ENCODE assay signal across 8 mouse cellular contexts in the genomic region with DNA sequence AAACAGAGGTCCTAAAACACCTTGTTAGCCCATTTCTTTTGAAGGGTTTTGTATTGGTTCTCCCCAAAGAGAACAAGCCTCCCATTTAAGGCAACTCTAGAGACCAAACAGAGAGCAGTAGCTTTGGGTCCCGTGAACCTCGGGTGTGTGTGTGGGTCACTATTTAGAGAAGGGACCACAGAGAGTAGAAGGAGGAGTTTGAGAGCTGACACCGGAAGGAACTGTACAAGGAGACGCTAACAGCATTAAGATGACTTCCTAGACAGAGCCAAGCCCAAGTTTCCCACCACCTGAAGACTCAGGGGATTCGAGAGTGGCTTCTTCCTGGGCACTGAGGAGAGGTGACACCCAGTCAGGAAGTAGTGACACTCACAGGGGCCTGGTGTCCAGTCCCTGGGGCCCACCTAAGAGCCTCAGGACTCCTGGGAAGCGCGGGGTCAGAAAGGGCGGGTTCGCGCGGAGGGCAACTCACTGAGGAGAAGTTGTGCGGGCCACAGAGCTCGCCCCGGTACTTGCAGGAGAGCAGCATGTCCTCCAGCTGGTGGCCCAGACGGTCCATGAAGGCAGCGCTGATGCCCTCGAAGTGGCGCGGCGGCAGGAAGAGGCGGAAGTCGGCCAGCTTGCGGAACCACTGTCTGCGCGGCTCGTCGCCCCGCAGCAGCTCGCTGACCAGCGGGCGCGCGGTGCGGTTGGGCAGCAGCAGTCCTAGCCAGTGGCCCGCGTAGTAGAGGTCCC.
A peak's percentile ranks its signal among the peaks of the same experiment; 100 is the strongest.
DNase-seq lines count a peak whose midpoint lies in the region; ATAC-seq and TF ChIP-seq lines count a peak whose summit lies in the region.

No protein-coding gene starts in this region.

- H3K36me3 ChIP-seq in embryonic facial prominence, embryonic 15.5 days = no peaks in the 10 kb centered on the region
- H3K36me3 ChIP-seq in intestine, postnatal 0 days (ENCODE audit: control insufficient read depth, insufficient read depth) = no peaks in the 10 kb centered on the region
- H3K36me3 ChIP-seq in neural tube, embryonic 13.5 days = no peaks in the 10 kb centered on the region

- peak; percentile 2 for DNase-seq in kidney, adult 18-20 months
- DNase-seq in kidney, adult 8-10 months = no peak
- peak; percentile 34 for DNase-seq in R1 (ENCODE audit: low read depth, low spot score)
- no peak for DNase-seq in gastrocnemius, postnatal 36 days
- DNase-seq in spleen, postnatal 14 days (ENCODE audit: low spot score in 2 of 2) = no peak

- intact Hi-C loops in gastrocnemius, postnatal 36 days (cut with DNase I) = no loop called here

- peak overlapping the region; percentile 48 for H3K4me3 ChIP-seq in embryonic facial prominence, embryonic 15.5 days (replicated peaks)
- peak overlapping the region; percentile 40 for H3K4me3 ChIP-seq in intestine, postnatal 0 days (ENCODE audit: low read depth, low read length)
- peak overlapping the region; percentile 64 for H3K4me3 ChIP-seq in neural tube, embryonic 13.5 days

- peaks cover 68% of the 10 kb centered on the region for H3K27me3 ChIP-seq in embryonic facial prominence, embryonic 15.5 days
- H3K27me3 ChIP-seq in intestine, postnatal 0 days (replicated peaks; ENCODE audit: control insufficient read depth, insufficient read depth, low read length) = peaks cover 51% of the 10 kb centered on the region
- H3K27me3 ChIP-seq in neural tube, embryonic 13.5 days = peaks cover 56% of the 10 kb centered on the region

- ATAC-seq in embryonic facial prominence, embryonic 15.5 days (ENCODE audit: insufficient number of reproducible peaks, low FRiP score, low TSS enrichment, low read depth) = no peak
- no peak for ATAC-seq in intestine, postnatal 0 days
- ATAC-seq in neural tube, embryonic 13.5 days (ENCODE audit: low read depth) = no peak

- peak overlapping the region; percentile 95 for H3K4me2 ChIP-seq in embryonic facial prominence, embryonic 15.5 days (replicated peaks)
- H3K4me2 ChIP-seq in intestine, postnatal 0 days (replicated peaks; ENCODE audit: low read depth) = peak overlapping the region; percentile 67
- H3K4me2 ChIP-seq in neural tube, embryonic 13.5 days = peak overlapping the region; percentile 96

- no peak overlapping the region for H3K9ac ChIP-seq in embryonic facial prominence, embryonic 15.5 days
- H3K9ac ChIP-seq in intestine, postnatal 0 days (ENCODE audit: low read depth, low read length) = no peak overlapping the region
- peak overlapping the region; percentile 83 for H3K9ac ChIP-seq in neural tube, embryonic 13.5 days

- H3K27ac ChIP-seq in embryonic facial prominence, embryonic 15.5 days (replicated peaks) = no peak overlapping the region
- H3K27ac ChIP-seq in intestine, postnatal 0 days (ENCODE audit: low read depth, low read length) = no peak overlapping the region
- H3K27ac ChIP-seq in neural tube, embryonic 13.5 days (replicated peaks) = 0 out of 2 replicates have a peak overlapping the region, but pooled peaks have one; percentile 88

- H3K9me3 ChIP-seq in embryonic facial prominence, embryonic 15.5 days (replicated peaks) = no peaks in the 10 kb centered on the region
- H3K9me3 ChIP-seq in intestine, postnatal 0 days (ENCODE audit: control insufficient read depth) = no peaks in the 10 kb centered on the region
- no peaks in the 10 kb centered on the region for H3K9me3 ChIP-seq in neural tube, embryonic 13.5 days

- TF ChIP-seq CTCF in intestine, postnatal 0 days (IDR thresholded peaks at IDR 0.05; ENCODE audit: low read depth) = no peak

- 6% methylated on average over 36 of the region's 36 CpGs for WGBS in embryonic facial prominence, embryonic 15.5 days
- WGBS in intestine, postnatal 0 days = 5% methylated on average over 36 of the region's 36 CpGs
- WGBS in neural tube, embryonic 13.5 days = 4% methylated on average over 36 of the region's 36 CpGs

- H3K4me1 ChIP-seq in embryonic facial prominence, embryonic 15.5 days = peaks cover 26% of the 10 kb centered on the region
- H3K4me1 ChIP-seq in intestine, postnatal 0 days (replicated peaks; ENCODE audit: control insufficient read depth, insufficient read depth, low read length) = no peaks in the 10 kb centered on the region
- H3K4me1 ChIP-seq in neural tube, embryonic 13.5 days (replicated peaks) = peaks cover 41% of the 10 kb centered on the region

Comparison
In these comparisons a context has a peak if more than half of its experiments do, and no peak if none do; other contexts are left out.
1. DNase-seq: peak in kidney, adult 18-20 months (single experiment) and R1 (single experiment); none in kidney, adult 8-10 months (0 of 2), gastrocnemius, postnatal 36 days (0 of 2) and spleen, postnatal 14 days (0 of 2).
2. Peak in every context shown above with its lines, with median percentiles within 50 percentile points of each other: H3K4me2 ChIP-seq and H3K4me3 ChIP-seq.